Mouse (Mus musculus): ENCODE results near the gene Slc48a1. TPM values are rescaled to one million over a fixed set of nuclear protein-coding genes. Genes with fewer than 3 reads are reported as not detected.

Slc48a1 gene
- polyA plus RNA-seq, 1 experiment from 2014 or later, result 58.7 TPM

DNA sequence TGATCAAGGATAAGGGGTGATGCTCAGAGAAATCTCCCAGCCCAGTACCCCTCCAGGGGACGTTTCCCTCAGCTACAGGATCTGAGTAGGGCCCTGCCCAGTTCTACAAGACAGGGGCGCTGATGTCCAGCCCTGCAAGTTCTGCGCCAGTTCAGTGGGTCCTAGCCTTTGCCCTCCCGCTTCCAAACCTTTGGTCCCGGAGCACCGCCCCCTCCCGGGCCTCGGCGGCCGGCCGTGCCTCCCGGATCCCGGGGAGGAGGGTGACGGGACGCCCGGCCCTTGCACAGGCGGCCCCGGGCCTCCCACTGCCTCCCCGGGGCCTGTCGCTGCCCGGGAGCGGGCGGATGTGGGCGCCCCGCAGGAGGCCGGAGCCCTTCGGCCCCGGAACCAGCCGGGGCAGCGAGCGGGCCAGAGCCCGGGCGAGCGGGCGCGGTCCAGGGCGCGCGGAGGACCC, 52.5 kb downstream of the Slc48a1 start:
- ATAC-seq (ENCODE audit: insufficient number of reproducible peaks, low FRiP score, low TSS enrichment, low read depth), result 0 out of 2 replicates have a peak, but pooled peaks have one; percentile 6
- H3K4me1 ChIP-seq, result peaks cover 58% of the 10 kb centered on the region
- peak overlapping the region; percentile 98 for H3K27ac ChIP-seq
- no peaks in the 10 kb centered on the region for H3K27me3 ChIP-seq
- H3K4me2 ChIP-seq, result peak overlapping the region; percentile 75
- H3K36me3 ChIP-seq, result 0 out of 2 replicates have a peak, but pooled peaks cover 2% of the 10 kb centered on the region
- no peaks in the 10 kb centered on the region for H3K9me3 ChIP-seq
- WGBS, result 0% methylated on average over 35 of the region's 39 CpGs
- H3K4me3 ChIP-seq, result peak overlapping the region; percentile 80
- peak overlapping the region; percentile 92 for H3K9ac ChIP-seq

GRCm38 (mm10) chr15:97831242-97831986, 53.1 kb downstream of the Slc48a1 start:
- peak overlapping the region; percentile 98 for H3K27ac ChIP-seq
- peak; percentile 78 for ATAC-seq (ENCODE audit: insufficient number of reproducible peaks, low FRiP score, low TSS enrichment, low read depth)
- H3K36me3 ChIP-seq, result 0 out of 2 replicates have a peak, but pooled peaks cover under 1% of the 10 kb centered on the region
- H3K4me1 ChIP-seq, result peaks cover 57% of the 10 kb centered on the region
- 1% methylated on average over 74 of the region's 84 CpGs for WGBS
- H3K4me2 ChIP-seq, result peak overlapping the region; percentile 75
- peak overlapping the region; percentile 80 for H3K4me3 ChIP-seq
- H3K9me3 ChIP-seq, result no peaks in the 10 kb centered on the region
- no peaks in the 10 kb centered on the region for H3K27me3 ChIP-seq
- peak overlapping the region; percentile 92 for H3K9ac ChIP-seq

DNA sequence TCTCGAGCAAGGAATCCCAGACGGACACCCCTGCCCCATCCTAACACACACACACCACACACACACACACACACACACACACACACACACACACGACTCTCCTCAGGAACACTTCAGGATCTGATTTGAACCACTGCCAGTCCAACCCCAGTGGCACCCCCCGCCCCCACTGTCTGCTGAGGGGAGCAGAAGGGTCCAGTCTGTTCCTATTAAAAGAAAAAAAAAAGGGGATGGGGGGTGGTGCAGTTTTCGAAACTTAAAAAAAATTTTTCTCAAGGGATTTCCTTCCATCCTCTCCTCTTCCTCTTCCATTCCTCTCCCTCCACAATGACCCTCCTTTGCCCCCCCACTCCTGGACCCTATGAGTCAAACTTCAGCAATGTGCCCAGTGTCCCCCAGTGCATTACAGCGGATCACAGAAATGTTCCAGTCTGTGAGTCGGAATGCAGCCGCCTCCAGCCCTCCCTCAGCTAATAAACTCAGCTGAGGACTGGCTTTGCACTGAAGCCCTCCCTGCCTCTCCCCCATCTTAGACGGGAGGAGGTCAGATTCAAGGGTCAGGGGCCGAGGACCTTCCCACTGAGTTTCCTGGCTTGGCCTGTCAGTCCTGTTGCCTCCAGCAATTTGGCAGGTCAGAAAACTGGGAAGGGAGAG, 53.8 kb downstream of the Slc48a1 start:
- H3K27ac ChIP-seq, result peak overlapping the region; percentile 98
- H3K36me3 ChIP-seq, result no peaks in the 10 kb centered on the region
- peaks cover 58% of the 10 kb centered on the region for H3K4me1 ChIP-seq
- peak overlapping the region; percentile 92 for H3K9ac ChIP-seq
- no peaks in the 10 kb centered on the region for H3K27me3 ChIP-seq
- H3K9me3 ChIP-seq, result no peaks in the 10 kb centered on the region
- no peak for ATAC-seq (ENCODE audit: insufficient number of reproducible peaks, low FRiP score, low TSS enrichment, low read depth)
- WGBS, result 6% methylated on average over 10 of the region's 10 CpGs
- peak overlapping the region; percentile 75 for H3K4me2 ChIP-seq
- H3K4me3 ChIP-seq, result peak overlapping the region; percentile 80

- 70% methylated on average over 9 of the region's 9 CpGs for WGBS
- Histone ChIP-seq H3K4me2 (no peak overlapping the region), H3K27me3 (no peaks in the 10 kb centered on the region), H3K4me1 (peaks cover 61% of the 10 kb centered on the region), H3K9me3 (no peaks in the 10 kb centered on the region), H3K27ac (peak overlapping the region; percentile 98), H3K4me3 (no peak overlapping the region), H3K9ac (no peak overlapping the region), H3K36me3 (no peaks in the 10 kb centered on the region)
- no peak for ATAC-seq (ENCODE audit: insufficient number of reproducible peaks, low FRiP score, low TSS enrichment, low read depth)
Observed at GRCm38 (mm10) chr15:97832764-97833479, 54.6 kb downstream of the Slc48a1 start.

DNA sequence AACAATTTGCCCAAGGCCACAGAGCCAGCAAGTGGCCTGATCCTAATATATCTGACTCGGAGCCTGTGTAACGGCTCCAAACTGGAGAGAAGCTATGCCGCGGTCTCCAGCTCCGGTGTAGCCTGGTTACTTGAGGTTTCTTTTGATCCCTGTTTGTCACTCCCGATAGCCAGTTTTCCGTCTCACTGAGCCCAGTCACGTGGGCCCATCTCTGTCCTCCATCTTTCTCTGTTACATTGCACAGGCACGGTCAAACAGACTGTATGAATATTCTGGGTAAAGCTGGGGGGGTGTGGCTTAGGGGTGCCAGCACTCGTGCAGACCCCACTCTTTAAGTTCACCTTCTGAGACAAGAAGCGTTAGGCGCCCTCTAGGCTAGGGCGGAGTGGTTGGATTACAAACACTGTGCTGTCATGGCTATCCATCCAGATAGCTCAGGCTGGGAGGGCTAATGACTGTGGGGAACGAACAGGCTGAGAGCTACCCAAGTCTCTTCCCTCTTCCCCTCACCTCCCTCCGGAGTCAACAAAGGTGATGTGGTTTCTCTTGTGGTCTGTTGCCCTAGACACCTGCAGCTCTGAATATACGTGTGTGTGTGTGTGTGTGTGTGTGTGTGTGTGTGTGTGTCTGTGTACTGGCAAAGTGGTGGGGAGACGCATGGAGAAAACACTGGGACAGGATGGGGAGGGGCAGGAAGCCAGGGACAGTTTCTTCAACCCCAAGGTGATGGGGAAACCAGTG, 58.0 kb downstream of the Slc48a1 start:
- Histone ChIP-seq H3K9ac (no peak overlapping the region), H3K36me3 (no peaks in the 10 kb centered on the region), H3K27me3 (no peaks in the 10 kb centered on the region), H3K9me3 (no peaks in the 10 kb centered on the region), H3K4me2 (no peak overlapping the region), H3K27ac (peak overlapping the region; percentile 38; the same call in 1 of the 2 replicates), H3K4me3 (no peak overlapping the region), H3K4me1 (peaks cover 58% of the 10 kb centered on the region)
- WGBS, result 51% methylated on average over 17 of the region's 17 CpGs
- ATAC-seq (ENCODE audit: insufficient number of reproducible peaks, low FRiP score, low TSS enrichment, low read depth), result no peak

DNA sequence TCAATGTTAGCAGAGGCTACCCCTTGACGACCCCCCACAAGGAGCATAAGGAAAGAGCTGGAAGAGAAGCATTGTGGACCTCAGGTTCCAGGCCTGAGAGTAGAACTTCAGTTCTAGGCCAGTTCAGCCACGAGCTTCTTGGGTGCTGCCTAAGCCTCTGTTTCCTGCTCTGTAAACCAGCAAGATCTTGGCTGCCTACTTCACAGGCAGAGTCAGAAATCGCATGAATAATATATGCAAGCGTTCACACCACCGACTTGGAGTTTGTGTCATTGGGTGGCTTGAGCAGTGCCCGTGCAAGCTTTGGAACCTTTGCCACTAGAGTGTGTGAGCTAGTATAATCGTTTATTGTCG, 58.6 kb downstream of the Slc48a1 start:
- Histone ChIP-seq H3K36me3 (no peaks in the 10 kb centered on the region), H3K27ac (peak overlapping the region; percentile 38; the same call in 1 of the 2 replicates), H3K4me2 (no peak overlapping the region), H3K9ac (no peak overlapping the region), H3K4me1 (peaks cover 56% of the 10 kb centered on the region), H3K4me3 (no peak overlapping the region), H3K27me3 (no peaks in the 10 kb centered on the region), H3K9me3 (no peaks in the 10 kb centered on the region)
- no peak for ATAC-seq (ENCODE audit: insufficient number of reproducible peaks, low FRiP score, low TSS enrichment, low read depth)
- 59% methylated on average over 8 of the region's 8 CpGs for WGBS

DNA sequence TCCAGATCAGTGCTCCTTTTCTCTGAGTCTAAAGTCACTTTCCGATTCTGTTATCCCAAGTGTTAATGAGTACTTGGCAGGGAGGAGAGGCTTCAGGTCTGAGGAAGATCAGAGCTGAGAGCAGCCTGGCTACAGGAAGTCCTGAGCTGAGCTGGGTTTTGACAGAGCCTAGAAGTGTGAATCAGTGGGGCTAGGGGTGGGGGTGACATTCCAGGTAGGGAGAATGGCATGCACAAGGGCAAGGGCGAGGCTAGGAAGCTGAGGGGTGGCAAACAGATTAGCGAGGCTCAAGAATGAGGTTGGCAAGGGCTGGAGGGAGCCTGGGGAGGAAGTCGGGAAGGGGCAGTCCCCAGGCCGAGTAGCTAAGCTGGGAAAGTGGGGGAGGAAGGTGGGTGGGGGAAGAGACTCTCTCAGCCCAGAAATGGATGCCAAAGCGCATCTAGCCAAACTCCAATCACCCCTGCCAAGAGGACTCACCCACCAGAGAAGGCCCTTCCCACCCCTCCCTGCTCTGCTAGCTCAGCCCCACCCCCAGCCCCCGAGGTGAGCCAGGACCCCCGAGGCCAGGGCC, 59.3 kb downstream of the Slc48a1 start:
- Histone ChIP-seq H3K27me3 (no peaks in the 10 kb centered on the region), H3K4me3 (no peak overlapping the region), H3K9me3 (no peaks in the 10 kb centered on the region), H3K9ac (no peak overlapping the region), H3K27ac (peak overlapping the region; percentile 74), H3K4me2 (0 out of 2 replicates have a peak overlapping the region, but pooled peaks have one; percentile 10), H3K36me3 (no peaks in the 10 kb centered on the region), H3K4me1 (peaks cover 49% of the 10 kb centered on the region)
- 11% methylated on average over 8 of the region's 8 CpGs for WGBS
- no peak for ATAC-seq (ENCODE audit: insufficient number of reproducible peaks, low FRiP score, low TSS enrichment, low read depth)

- Histone ChIP-seq H3K4me1 (peaks cover 47% of the 10 kb centered on the region), H3K9ac (no peak overlapping the region), H3K27ac (peak overlapping the region; percentile 74; the same call in 1 of the 2 replicates), H3K27me3 (no peaks in the 10 kb centered on the region), H3K4me3 (no peak overlapping the region), H3K36me3 (no peaks in the 10 kb centered on the region), H3K4me2 (no peak overlapping the region), H3K9me3 (no peaks in the 10 kb centered on the region)
- WGBS, result 70% methylated on average over 4 of the region's 4 CpGs
- no peak for ATAC-seq (ENCODE audit: insufficient number of reproducible peaks, low FRiP score, low TSS enrichment, low read depth)
Observed at GRCm38 (mm10) chr15:97838395-97838794, 60.1 kb downstream of the Slc48a1 start.

DNA sequence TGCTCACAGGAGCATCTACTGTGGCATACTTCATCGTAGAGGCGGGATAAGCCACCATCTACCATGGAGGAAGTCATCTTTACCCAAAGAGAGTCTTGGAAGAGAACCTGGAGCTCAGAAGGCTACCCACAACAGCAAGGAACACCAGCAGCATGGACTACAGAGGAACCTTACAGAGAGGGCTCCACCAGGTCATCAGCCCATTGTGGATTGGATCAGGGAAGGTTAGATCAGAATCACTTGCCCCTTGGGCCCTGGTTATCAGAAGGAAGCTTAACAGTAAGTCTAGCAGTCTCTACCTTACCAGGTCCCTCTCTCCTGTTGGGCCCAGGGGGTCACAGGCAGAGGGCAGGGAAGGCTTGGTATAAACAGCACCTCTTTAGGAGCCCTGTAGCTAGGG, 60.7 kb downstream of the Slc48a1 start:
- no peaks in the 10 kb centered on the region for H3K27me3 ChIP-seq
- H3K4me2 ChIP-seq, result no peak overlapping the region
- no peaks in the 10 kb centered on the region for H3K9me3 ChIP-seq
- ATAC-seq (ENCODE audit: insufficient number of reproducible peaks, low FRiP score, low TSS enrichment, low read depth), result no peak
- WGBS, result 96% methylated on average over 2 of the region's 2 CpGs
- no peak overlapping the region for H3K9ac ChIP-seq
- peak overlapping the region; percentile 71 for H3K27ac ChIP-seq
- no peak overlapping the region for H3K4me3 ChIP-seq
- no peaks in the 10 kb centered on the region for H3K36me3 ChIP-seq
- peaks cover 47% of the 10 kb centered on the region for H3K4me1 ChIP-seq

- Histone ChIP-seq H3K4me2 (no peak overlapping the region), H3K27me3 (no peaks in the 10 kb centered on the region), H3K27ac (peak overlapping the region; percentile 71), H3K36me3 (no peaks in the 10 kb centered on the region), H3K9ac (no peak overlapping the region), H3K4me1 (peaks cover 47% of the 10 kb centered on the region), H3K4me3 (no peak overlapping the region), H3K9me3 (no peaks in the 10 kb centered on the region)
- ATAC-seq (ENCODE audit: insufficient number of reproducible peaks, low FRiP score, low TSS enrichment, low read depth), result no peak
- WGBS, result 82% methylated on average over 4 of the region's 4 CpGs
Observed at GRCm38 (mm10) chr15:97839473-97839872, 61.2 kb downstream of the Slc48a1 start.

DNA sequence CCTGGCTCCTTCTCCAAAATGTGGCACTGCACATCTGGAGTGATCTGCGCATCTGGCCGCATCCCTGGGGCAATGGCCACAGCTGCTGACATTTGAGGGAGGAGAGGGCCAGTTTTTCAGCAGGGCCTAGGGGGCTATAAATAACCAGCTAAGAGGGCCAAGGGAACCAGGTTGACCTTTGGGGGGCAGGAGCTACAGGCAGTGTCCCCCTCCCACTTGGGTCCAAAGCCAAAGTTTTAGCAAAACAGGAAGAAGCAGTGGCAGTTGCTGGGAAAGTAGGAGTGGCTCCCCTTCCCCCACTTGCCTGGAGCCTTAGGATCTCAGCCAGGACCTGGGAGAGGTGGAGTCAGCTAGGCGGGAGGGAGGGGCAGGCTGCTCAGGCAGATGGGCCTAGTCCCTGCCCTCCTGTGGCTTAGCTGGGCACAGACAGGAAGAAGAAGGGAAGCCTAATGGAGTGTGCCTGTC, 61.7 kb downstream of the Slc48a1 start:
- 0 out of 2 replicates have a peak, but pooled peaks have one; percentile 62 for ATAC-seq (ENCODE audit: insufficient number of reproducible peaks, low FRiP score, low TSS enrichment, low read depth)
- no peak overlapping the region for H3K4me3 ChIP-seq
- no peak overlapping the region for H3K4me2 ChIP-seq
- H3K36me3 ChIP-seq, result no peaks in the 10 kb centered on the region
- H3K27me3 ChIP-seq, result no peaks in the 10 kb centered on the region
- no peaks in the 10 kb centered on the region for H3K9me3 ChIP-seq
- WGBS, result 11% methylated on average over 3 of the region's 3 CpGs
- H3K27ac ChIP-seq, result peak overlapping the region; percentile 71
- no peak overlapping the region for H3K9ac ChIP-seq
- H3K4me1 ChIP-seq, result peaks cover 47% of the 10 kb centered on the region

Data from limb, embryonic 15.5 days (tissue).